In genomic region chr3:81102158-81102876, GRCm38 (mm10) we compare ENCODE assay signal across 8 mouse cellular contexts.
DNase-seq lines count a peak whose midpoint lies in the region; ATAC-seq and TF ChIP-seq lines count a peak whose summit lies in the region.

No protein-coding gene starts in this region.

- peak; percentile 21 to 39 for DNase-seq in right cerebral cortex, postnatal 10 days (ENCODE audit: low spot score in 2 of 2)
- DNase-seq in right cerebral cortex, postnatal 14 days: no peak
- DNase-seq in left cerebral cortex, postnatal 4 days: peak; percentile 2
- DNase-seq in midbrain, postnatal 0 days (ENCODE audit: low spot score): peak; percentile 22
- no peak for DNase-seq in heart, adult 2 months
- DNase-seq in adrenal gland, adult (ENCODE audit: inconsistent age in 2 of 2, low spot score in 1 of 2): no peak

- TF ChIP-seq POLR2A in heart, adult 2 months (IDR thresholded peaks at IDR 0.05; ENCODE audit: insufficient read depth, low read depth, low read length): no peak

- no peaks in the 10 kb centered on the region for H3K79me2 ChIP-seq in heart, adult 2 months (replicated peaks; ENCODE audit: control insufficient read depth, insufficient read depth, low read length)

- no peak overlapping the region for H3K4me3 ChIP-seq in midbrain, postnatal 0 days (ENCODE audit: low read depth, low read length)
- no peak overlapping the region for H3K4me3 ChIP-seq in heart, adult 2 months

- no peak for TF ChIP-seq CTCF in midbrain, postnatal 0 days (IDR thresholded peaks at IDR 0.05)
- no peak for TF ChIP-seq CTCF in heart, adult 2 months (IDR thresholded peaks at IDR 0.05)

- H3K36me3 ChIP-seq in midbrain, postnatal 0 days (ENCODE audit: insufficient read depth, low read length): no peaks in the 10 kb centered on the region
- no peaks in the 10 kb centered on the region for H3K36me3 ChIP-seq in heart, adult 2 months (ENCODE audit: control insufficient read depth, insufficient read depth, low read length)

- H3K4me1 ChIP-seq in midbrain, postnatal 0 days (ENCODE audit: insufficient read depth, low read length): 0 out of 2 replicates have a peak, but pooled peaks cover 3% of the 10 kb centered on the region
- H3K4me1 ChIP-seq in heart, adult 2 months (ENCODE audit: control insufficient read depth, insufficient read depth, low read length): no peaks in the 10 kb centered on the region

- no peak for TF ChIP-seq EP300 in heart, adult 2 months (IDR thresholded peaks at IDR 0.05; ENCODE audit: insufficient read depth, low read depth, low read length)

- peak overlapping the region; percentile 43; the same call in 1 of the 2 replicates for H3K27ac ChIP-seq in midbrain, postnatal 0 days (ENCODE audit: low read depth, low read length)
- no peak overlapping the region for H3K27ac ChIP-seq in heart, adult 2 months

- no peak overlapping the region for H3K4me2 ChIP-seq in midbrain, postnatal 0 days (ENCODE audit: low read depth, low read length, poor library complexity, severe bottlenecking)

- H3K9me3 ChIP-seq in midbrain, postnatal 0 days (ENCODE audit: low read length): no peaks in the 10 kb centered on the region

- WGBS in midbrain, postnatal 0 days: 4% methylated on average over 3 of the region's 3 CpGs
- WGBS in heart, adult 2 months: 36% methylated on average over 3 of the region's 3 CpGs

- no peak overlapping the region for H3K9ac ChIP-seq in midbrain, postnatal 0 days (replicated peaks; ENCODE audit: low read length, poor library complexity, severe bottlenecking)
- H3K9ac ChIP-seq in heart, adult 2 months (ENCODE audit: low read depth, low read length): no peak overlapping the region

- intact Hi-C loops in left cerebral cortex, postnatal 4 days (cut with DNase I): no loop called here
- intact Hi-C loops in heart, adult 2 months (cut with DNase I): no loop called here

- no peaks in the 10 kb centered on the region for H3K27me3 ChIP-seq in midbrain, postnatal 0 days (ENCODE audit: insufficient read depth, low read length)
- H3K27me3 ChIP-seq in heart, adult 2 months (ENCODE audit: control insufficient read depth, insufficient read depth, low read length): no peaks in the 10 kb centered on the region

- ATAC-seq in hematopoietic stem cell, adult 5-6 weeks (replicated peaks in 1 of 2; ENCODE audit: insufficient read depth in 1 of 2, low FRiP score in 2 of 2, low TSS enrichment in 1 of 2, low read depth in 1 of 2, poor library complexity in 2 of 2, severe bottlenecking in 2 of 2): peak; percentile 98 to 99
- peak; percentile 66 for ATAC-seq in midbrain, postnatal 0 days (ENCODE audit: low FRiP score)
- no peak for ATAC-seq in cerebellum, adult (ENCODE audit: insufficient number of reproducible peaks, low FRiP score, low TSS enrichment)

Comparison
In these comparisons a context has a peak if more than half of its experiments do, and no peak if none do; other contexts are left out.
1. DNase-seq: peak in right cerebral cortex, postnatal 10 days (2 of 2), left cerebral cortex, postnatal 4 days (single experiment) and midbrain, postnatal 0 days (single experiment); none in right cerebral cortex, postnatal 14 days (single experiment), heart, adult 2 months (0 of 2) and adrenal gland, adult (0 of 2).